Mouse (Mus musculus): ENCODE results near the gene Ttl. TPM values are rescaled to one million over a fixed set of nuclear protein-coding genes. Genes with fewer than 3 reads are reported as not detected.

Ttl gene
- 2.9 TPM for polyA plus RNA-seq (2017; shearing (Covaris generic))

GRCm38 (mm10) chr2:129065437-129066282 lies at the start of gene Ttl:
Gene Ttl, plus strand, starts transcription at chr2:129065942.

GRCm38 (mm10) chr2:129047811-129048210 lies 17.9 kb upstream of the Ttl start, which contains the start of gene Vinac1:
Gene Vinac1, minus strand, starts transcription at chr2:129048172.

GRCm38 (mm10) chr2:129100784-129101310 lies 35.1 kb downstream of the Ttl start, which contains the start of gene Polr1b:
Gene Polr1b, plus strand, starts transcription at chr2:129100995.

GRCm38 (mm10) chr2:129129412-129129929 lies 63.7 kb downstream of the Ttl start, which contains the start of gene Chchd5:
Gene Chchd5, plus strand, starts transcription at chr2:129129700.

Other genes with a start within 250 kb of the Ttl start
- gene Tmem87b, start 247.8 kb upstream of the Ttl start, polyA plus RNA-seq (2017; shearing (Covaris generic)): 29.2 TPM
- not detected for gene Fbln7, start 203.0 kb upstream of the Ttl start, polyA plus RNA-seq (2017; shearing (Covaris generic))
- gene Zc3h8, start 121.9 kb upstream of the Ttl start, polyA plus RNA-seq (2017; shearing (Covaris generic)): 10.4 TPM
- 14.5 TPM for gene Zc3h6, start 98.5 kb upstream of the Ttl start, polyA plus RNA-seq (2017; shearing (Covaris generic))
- 5.7 TPM for gene Gm10762, start 98.2 kb upstream of the Ttl start, polyA plus RNA-seq (2017; shearing (Covaris generic))
- 0.25 TPM for gene Vinac1, start 17.8 kb upstream of the Ttl start, polyA plus RNA-seq (2017; shearing (Covaris generic))
- 36.3 TPM for gene Polr1b, start 35.1 kb downstream of the Ttl start, polyA plus RNA-seq (2017; shearing (Covaris generic))
- gene Chchd5, start 63.8 kb downstream of the Ttl start, polyA plus RNA-seq (2017; shearing (Covaris generic)): 27.9 TPM
- 51.7 TPM for gene Slc20a1, start 132.8 kb downstream of the Ttl start, polyA plus RNA-seq (2017; shearing (Covaris generic))
- 1.9 TPM for gene Ckap2l, start 231.3 kb downstream of the Ttl start, polyA plus RNA-seq (2017; shearing (Covaris generic))
- gene Il1a, start 244.0 kb downstream of the Ttl start, polyA plus RNA-seq (2017; shearing (Covaris generic)): 0.10 TPM